Mouse (Mus musculus) MEL (cell line): ENCODE data around the gene Trmt10c. TPM values are rescaled to one million over a fixed set of nuclear protein-coding genes. Genes with fewer than 3 reads are reported as not detected.
A peak's percentile ranks its signal among the peaks of the same experiment; 100 is the strongest.

Experiments used
- DNase-seq: peaks from one replicate; pipeline ENCODE4 v3.0.0; 2011; ENCODE audit warnings: low read depth, low spot score
- H3K27ac ChIP-seq: 2 replicates; pipeline ENCODE4 v1.5.1; 2012; ENCODE audit warnings: low read depth, mild to moderate bottlenecking, control low read depth, low read length, moderate library complexity; ENCODE audit not compliant: control insufficient read depth
- H3K27me3 ChIP-seq, 2 experiments: fragments of 150-350 bp in 1 of 2; sonication (generic) in 1 of 2; 2 replicates each; pipeline ENCODE4 v1.6.1; 2012; ENCODE audit warnings: low read length in 2 of 2, mild to moderate bottlenecking in 2 of 2, improper control_type of control experiment in 1 of 2, moderate library complexity in 1 of 2; ENCODE audit not compliant: insufficient read depth in 2 of 2, control insufficient read depth in 1 of 2
- H3K36me3 ChIP-seq, 2 experiments: 2 replicates each; pipeline ENCODE4 v1.6.1; 2012 to 2014; ENCODE audit warnings: low read length in 2 of 2, improper control_type of control experiment in 1 of 2, inconsistent platforms in 1 of 2, mild to moderate bottlenecking in 1 of 2; ENCODE audit not compliant: insufficient read depth in 2 of 2, control insufficient read depth in 1 of 2
- H3K4me1 ChIP-seq, 2 experiments: fragments of 150-350 bp in 1 of 2; sonication (generic) in 1 of 2; 2 replicates each; pipeline ENCODE4 v1.6.1; 2012; ENCODE audit warnings: low read length in 2 of 2, improper control_type of control experiment in 1 of 2, mild to moderate bottlenecking in 1 of 2; ENCODE audit not compliant: insufficient read depth in 2 of 2, control insufficient read depth in 1 of 2
- H3K4me3 ChIP-seq, 2 experiments: fragments of 150-350 bp in 1 of 2; sonication (generic) in 1 of 2; 2 replicates each; pipeline ENCODE4 v1.5.1; 2012; ENCODE audit warnings: low read depth in 2 of 2, low read length in 2 of 2, mild to moderate bottlenecking in 2 of 2, moderate library complexity in 2 of 2, control low read depth in 1 of 2, improper control_type of control experiment in 1 of 2; ENCODE audit not compliant: control insufficient read depth in 1 of 2, insufficient read depth in 1 of 2
- H3K79me2 ChIP-seq: 2 replicates; pipeline ENCODE4 v1.6.1; 2012; ENCODE audit warnings: mild to moderate bottlenecking, low read length, moderate library complexity; ENCODE audit not compliant: control insufficient read depth, poor library complexity, insufficient read depth
- H3K9ac ChIP-seq: 2 replicates; pipeline ENCODE4 v1.6.1; 2012; ENCODE audit warnings: low read depth, mild to moderate bottlenecking, control low read depth, low read length, moderate library complexity; ENCODE audit not compliant: control insufficient read depth, poor library complexity, severe bottlenecking
- H3K9me3 ChIP-seq: fragments of 150-350 bp; sonication (generic); replicated peaks from 2 replicates; pipeline ENCODE4 v1.6.1; 2012; ENCODE audit warnings: mild to moderate bottlenecking, low read length, improper control_type of control experiment, moderate library complexity; ENCODE audit not compliant: insufficient read depth
- BHLHE40 ChIP-seq: IDR thresholded peaks from 2 replicates; pipeline ENCODE4 v1.6.1; 2012; ENCODE audit warnings: low read depth, mild to moderate bottlenecking, inconsistent platforms, low read length, improper control_type of control experiment, borderline replicate concordance
- CHD2 ChIP-seq: IDR thresholded peaks from 2 replicates; pipeline ENCODE4 v1.6.1; 2011; ENCODE audit warnings: low read length, improper control_type of control experiment
- ELF1 ChIP-seq: IDR thresholded peaks from 2 replicates; pipeline ENCODE4 v1.6.1; 2014; ENCODE audit warnings: low read depth, mild to moderate bottlenecking, inconsistent platforms, low read length, improper control_type of control experiment, moderate library complexity
- EP300 ChIP-seq, 2 experiments: IDR thresholded peaks; 2 replicates each; pipeline ENCODE4 v1.6.1; 2011; ENCODE audit warnings: improper control_type of control experiment in 2 of 2, low read length in 2 of 2, low read depth in 1 of 2, mild to moderate bottlenecking in 1 of 2
- ETS1 ChIP-seq: IDR thresholded peaks from 2 replicates; pipeline ENCODE4 v1.6.1; 2012; ENCODE audit warnings: low read depth, mild to moderate bottlenecking, inconsistent platforms, low read length, improper control_type of control experiment, moderate library complexity
- GABPA ChIP-seq: IDR thresholded peaks from 2 replicates; pipeline ENCODE4 v1.6.1; 2012; ENCODE audit warnings: low read depth, mild to moderate bottlenecking, inconsistent platforms, low read length, improper control_type of control experiment, moderate library complexity
- GATA1 ChIP-seq: IDR thresholded peaks from 2 replicates; pipeline ENCODE4 v1.6.1; 2011; ENCODE audit warnings: low read depth, low read length, improper control_type of control experiment
- HCFC1 ChIP-seq: IDR thresholded peaks from 2 replicates; pipeline ENCODE4 v1.6.1; 2012; ENCODE audit warnings: low read depth, mild to moderate bottlenecking, inconsistent platforms, low read length, improper control_type of control experiment, moderate library complexity
- JUND ChIP-seq: IDR thresholded peaks from 2 replicates; pipeline ENCODE4 v1.6.1; 2011; ENCODE audit warnings: low read depth, mild to moderate bottlenecking, improper control_type of control experiment, low read length
- KAT2A ChIP-seq: conservative IDR thresholded peaks from 2 replicates; pipeline ENCODE4 v1.6.1; 2012; ENCODE audit warnings: low read depth, low read length, improper control_type of control experiment, inconsistent platforms
- MAX ChIP-seq: IDR thresholded peaks from 2 replicates; pipeline ENCODE4 v1.6.1; 2011; ENCODE audit warnings: low read length, improper control_type of control experiment
- MAZ ChIP-seq: IDR thresholded peaks from 2 replicates; pipeline ENCODE4 v1.6.1; 2012; ENCODE audit warnings: low read depth, mild to moderate bottlenecking, inconsistent platforms, low read length, improper control_type of control experiment
- MEF2A ChIP-seq: IDR thresholded peaks from 2 replicates; pipeline ENCODE4 v1.6.1; 2014; ENCODE audit warnings: low read depth, mild to moderate bottlenecking, inconsistent platforms, low read length, improper control_type of control experiment; ENCODE audit not compliant: poor library complexity, insufficient replicate concordance, severe bottlenecking; ENCODE audit errors: extremely low read depth
- MXI1 ChIP-seq: IDR thresholded peaks from 2 replicates; pipeline ENCODE4 v1.6.1; 2011; ENCODE audit warnings: mild to moderate bottlenecking, low read depth, low read length, improper control_type of control experiment
- MYC ChIP-seq: IDR thresholded peaks from 2 replicates; pipeline ENCODE4 v1.6.1; 2011; ENCODE audit warnings: low read depth, mild to moderate bottlenecking, low read length, improper control_type of control experiment, moderate library complexity
- NELFE ChIP-seq: IDR thresholded peaks from 2 replicates; pipeline ENCODE4 v1.6.1; 2011; ENCODE audit warnings: low read depth, low read length, improper control_type of control experiment
- NRF1 ChIP-seq: IDR thresholded peaks from 2 replicates; pipeline ENCODE4 v1.6.1; 2014; ENCODE audit warnings: low read depth, mild to moderate bottlenecking, inconsistent platforms, low read length, improper control_type of control experiment, moderate library complexity; ENCODE audit not compliant: poor library complexity, insufficient read depth, severe bottlenecking
- POLR2A ChIP-seq, 2 experiments: IDR thresholded peaks; 2 replicates each; pipeline ENCODE4 v1.6.1; 2011 to 2012; ENCODE audit warnings: low read length in 2 of 2, mild to moderate bottlenecking in 2 of 2, control low read depth in 1 of 2, improper control_type of control experiment in 1 of 2, low read depth in 1 of 2, moderate library complexity in 1 of 2; ENCODE audit not compliant: control insufficient read depth in 1 of 2, insufficient read depth in 1 of 2, poor library complexity in 1 of 2
- POLR2AphosphoS2 ChIP-seq: IDR thresholded peaks from 2 replicates; pipeline ENCODE4 v1.6.1; 2011; ENCODE audit warnings: low read length, improper control_type of control experiment
- POLR2AphosphoS5 ChIP-seq: IDR thresholded peaks from 2 replicates; pipeline ENCODE4 v1.6.1; 2012; ENCODE audit warnings: low read depth, borderline replicate concordance, mild to moderate bottlenecking, inconsistent platforms, low read length, moderate library complexity, mixed read lengths
- RCOR1 ChIP-seq: IDR thresholded peaks from 2 replicates; pipeline ENCODE4 v1.6.1; 2012; ENCODE audit warnings: low read depth, mild to moderate bottlenecking, inconsistent platforms, low read length, improper control_type of control experiment
- SMC3 ChIP-seq: IDR thresholded peaks from 2 replicates; pipeline ENCODE4 v1.6.1; 2011; ENCODE audit warnings: low read depth, low read length, improper control_type of control experiment
- TAL1 ChIP-seq: IDR thresholded peaks from 2 replicates; pipeline ENCODE4 v1.6.1; 2012; ENCODE audit warnings: mild to moderate bottlenecking, inconsistent platforms, low read length, moderate library complexity, mixed read lengths
- TBP ChIP-seq: IDR thresholded peaks from 2 replicates; pipeline ENCODE4 v1.8.0; 2011; ENCODE audit warnings: low read depth, low read length, improper control_type of control experiment
- TCF12 ChIP-seq: IDR thresholded peaks from 2 replicates; pipeline ENCODE4 v1.6.1; 2014; ENCODE audit warnings: low read depth, mild to moderate bottlenecking, inconsistent platforms, low read length, improper control_type of control experiment, moderate library complexity
- UBTF ChIP-seq: IDR thresholded peaks from 2 replicates; pipeline ENCODE4 v1.6.1; 2012; ENCODE audit warnings: low read depth, mild to moderate bottlenecking, inconsistent platforms, low read length, improper control_type of control experiment, moderate library complexity, borderline replicate concordance; ENCODE audit not compliant: insufficient read depth
- USF1 ChIP-seq: IDR thresholded peaks from 2 replicates; pipeline ENCODE4 v1.6.1; 2014; ENCODE audit warnings: low read depth, mild to moderate bottlenecking, inconsistent platforms, low read length, improper control_type of control experiment, moderate library complexity
- polyA plus RNA-seq, 2 experiments: library from polyadenylated mRNA; stranded (reverse) in 1 of 2; unstranded in 1 of 2; fragments of >175 nt in 1 of 2; fragments of >200 nt in 1 of 2; gene quantifications; 2 replicates each; pipeline versions ENCODE4 v1.2.1 to v1.2.4; 2012; ENCODE audit warnings: low replicate concordance in 2 of 2, low read depth in 1 of 2; ENCODE audit not compliant: insufficient read length in 2 of 2, insufficient read depth in 1 of 2, missing spikeins in 1 of 2
- total RNA-seq: library from RNA; depleted of rRNA; stranded (reverse); fragments of 300-350 nt; gene quantifications from 2 replicates; pipeline ENCODE4 v1.2.3, GENCODE M21; 2012

Trmt10c gene
- total and polyA plus RNA-seq, 3 experiments, result 16.5 to 48.5 (median 32.3) TPM

GRCm38 (mm10) chr16:56066113-56066512 lies 28.5 kb upstream of the Trmt10c start:
- H3K27me3 ChIP-seq, result no peaks in the 10 kb centered on the region
- TF ChIP-seq MYC, result no peak
- TF ChIP-seq GABPA, result no peak
- no peak for TF ChIP-seq POLR2AphosphoS2
- TF ChIP-seq RCOR1, result no peak
- no peak for TF ChIP-seq POLR2A (IDR thresholded peaks at IDR 0.05; ENCODE audit: control insufficient read depth in 1 of 2, insufficient read depth in 1 of 2, low read depth in 1 of 2, low read length in 2 of 2, poor library complexity in 1 of 2)
- TF ChIP-seq GATA1, result no peak
- no peak for TF ChIP-seq POLR2AphosphoS5
- no peak for TF ChIP-seq MAX
- TF ChIP-seq HCFC1, result no peak
- TF ChIP-seq UBTF, result no peak
- TF ChIP-seq USF1, result no peak
- no peak for TF ChIP-seq TBP
- TF ChIP-seq TCF12, result no peak
- TF ChIP-seq SMC3, result no peak
- no peak for TF ChIP-seq CHD2
- no peak for TF ChIP-seq NELFE
- no peak for TF ChIP-seq ETS1
- H3K79me2 ChIP-seq, result no peaks in the 10 kb centered on the region; the same call in 1 of the 2 replicates
- H3K4me1 ChIP-seq, result peaks cover 4 to 18% of the 10 kb centered on the region in 2 experiments
- no peak for DNase-seq
- H3K4me3 ChIP-seq, result no peak overlapping the region
- no peaks in the 10 kb centered on the region for H3K9me3 ChIP-seq
- no peak overlapping the region for H3K27ac ChIP-seq
- peaks cover 0 to 14% of the 10 kb centered on the region in 2 experiments; a peak in 2 of 4 replicates for H3K36me3 ChIP-seq
- H3K9ac ChIP-seq, result no peak overlapping the region

- Histone ChIP-seq H3K27me3 (no peaks in the 10 kb centered on the region), H3K9ac (peak overlapping the region; percentile 77), H3K4me1 (peaks cover 3 to 15% of the 10 kb centered on the region in 2 experiments), H3K79me2 (no peaks in the 10 kb centered on the region; the same call in 1 of the 2 replicates), H3K9me3 (no peaks in the 10 kb centered on the region), H3K36me3 (peaks cover 0 to 14% of the 10 kb centered on the region in 2 experiments; a peak in 2 of 4 replicates), H3K27ac (peak overlapping the region; percentile 78), H3K4me3 (peak overlapping the region; percentile 73 to 74)
- DNase-seq, result peak; percentile 92
- TF ChIP-seq TCF12 (no peak), POLR2AphosphoS2 (no peak), POLR2AphosphoS5 (no peak), KAT2A (no peak; the same call in 1 of the 2 replicates), TBP (peak; percentile 41; the same call in 1 of the 2 replicates), POLR2A (IDR thresholded peaks at IDR 0.05; ENCODE audit: control insufficient read depth in 1 of 2, insufficient read depth in 1 of 2, low read depth in 1 of 2, low read length in 2 of 2, poor library complexity in 1 of 2) (peak in 1 of 2 experiments; percentile 71; a peak in 2 of 4 replicates), GABPA (no peak), USF1 (no peak), BHLHE40 (peak; percentile 64; the same call in 1 of the 2 replicates), ETS1 (no peak), EP300 (IDR thresholded peaks at IDR 0.05; ENCODE audit: low read depth in 1 of 2, low read length in 2 of 2) (no peak), MAZ (0 out of 2 replicates have a peak, but pooled peaks have one; percentile 31), JUND (no peak), MEF2A (no peak), MXI1 (no peak; the same call in 1 of the 2 replicates), ELF1 (no peak; the same call in 1 of the 2 replicates), NRF1 (peak; percentile 79), MYC (peak; percentile 48), TAL1 (no peak), SMC3 (peak; percentile 75), MAX (0 out of 2 replicates have a peak, but pooled peaks have one; percentile 55)
Measured at GRCm38 (mm10) chr16:56064334-56064990, 26.8 kb upstream of the Trmt10c start.
